Mouse (Mus musculus): ENCODE data around the gene Lrch1. TPM values are rescaled to one million over a fixed set of nuclear protein-coding genes. Genes with fewer than 3 reads are reported as not detected.

Gene Lrch1
- total RNA-seq (2021), result 1 to 10 TPM; 3.0 to 4.4 TPM
- long read RNA-seq, experiment 1, full-length matches to known transcripts, result 3 of 8 reads
- long read RNA-seq, experiment 1, partial matches to known transcripts, result 1 of 8 reads
- long read RNA-seq, experiment 1, other reads (novel, unspliced or antisense), result 4 of 8 reads
- long read RNA-seq, experiment 2, partial matches to known transcripts, result 0 of 6 reads
- long read RNA-seq, experiment 2, other reads (novel, unspliced or antisense), result 2 of 6 reads

- Histone ChIP-seq H3K27ac (peak within 1 kb of the TSS; percentile 91), H3K4me3 (peak within 1 kb of the TSS; percentile 99)
- TF ChIP-seq CTCF (IDR thresholded peaks at IDR 0.05), result no peak; the same call in 1 of the 2 replicates
- peak; percentile 89 for DNase-seq
- intact Hi-C loops (cut with DNase I), result loop anchor here (2.0 to 5.0 kb wide), 5 partner anchors 35 to 183 kb away; no protein-coding TSS in a partner anchor
These were observed at the start of gene Lrch1 for GRCm38 (mm10) chr14:74947376-74948013. Gene Lrch1, minus strand, starts transcription at chr14:74947876.

DNA sequence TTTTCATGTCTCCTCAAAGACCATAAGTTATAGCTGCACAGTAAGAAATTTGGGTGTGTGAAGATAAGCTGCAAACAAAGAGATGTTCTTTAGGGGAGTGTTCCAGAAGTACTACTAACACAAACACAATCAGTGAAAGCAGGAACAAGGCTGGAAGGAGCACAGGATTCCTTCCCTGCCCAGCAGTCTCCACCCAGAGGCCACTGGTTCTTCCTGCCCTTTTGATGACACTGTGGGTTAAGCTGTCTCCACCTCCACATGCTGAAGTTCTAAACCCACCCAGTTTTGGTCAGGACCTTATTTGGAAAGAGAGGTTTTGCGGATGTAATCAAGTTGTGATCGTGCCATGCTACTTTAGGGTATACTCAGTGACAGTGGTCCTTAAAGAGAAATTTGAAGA lies 49.4 kb upstream of the Lrch1 start:
- TF ChIP-seq CTCF (IDR thresholded peaks at IDR 0.05), result no peak
- no peak overlapping the region for H3K27ac ChIP-seq
- intact Hi-C loops (cut with DNase I), result no loop called here
- H3K4me3 ChIP-seq, result no peak overlapping the region
- DNase-seq, result no peak

- intact Hi-C loops (cut with DNase I), result no loop called here
- Histone ChIP-seq H3K27ac (no peak overlapping the region), H3K4me3 (no peak overlapping the region)
- no peak for TF ChIP-seq CTCF (IDR thresholded peaks at IDR 0.05)
- DNase-seq, result no peak
These were observed 48.9 kb upstream of the Lrch1 start for GRCm38 (mm10) chr14:74996556-74996955.

- Histone ChIP-seq H3K4me3 (no peak overlapping the region), H3K27ac (no peak overlapping the region)
- DNase-seq, result no peak
- intact Hi-C loops (cut with DNase I), result loop anchor here (1.0 to 5.0 kb wide), 3 partner anchors 42 to 227 kb away; no protein-coding TSS in a partner anchor
- TF ChIP-seq CTCF (IDR thresholded peaks at IDR 0.05), result peak; percentile 71
These were observed 42.8 kb upstream of the Lrch1 start for GRCm38 (mm10) chr14:74990504-74990903.

DNA sequence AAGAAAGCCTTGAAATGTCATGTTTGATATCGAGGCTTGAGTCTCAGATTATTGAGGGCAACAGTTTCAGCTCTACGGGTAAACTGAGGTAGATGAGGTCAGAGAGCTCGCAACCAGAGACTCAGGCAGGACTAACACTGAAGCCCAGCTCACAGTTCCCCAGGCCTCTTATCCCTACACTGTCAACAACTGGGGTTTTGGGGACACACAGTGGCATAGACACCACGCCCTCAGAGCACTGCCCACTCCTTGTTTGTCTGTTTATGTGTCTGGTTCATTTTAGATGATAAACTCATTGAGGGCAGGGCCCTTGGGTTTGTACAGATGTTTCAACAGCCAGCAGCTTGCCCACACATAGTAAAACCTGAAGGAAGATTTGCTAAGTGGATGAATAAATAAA lies 42.2 kb upstream of the Lrch1 start:
- intact Hi-C loops (cut with DNase I), result loop anchor here (1.0 to 5.0 kb wide), 3 partner anchors 41 to 227 kb away; no protein-coding TSS in a partner anchor

DNA sequence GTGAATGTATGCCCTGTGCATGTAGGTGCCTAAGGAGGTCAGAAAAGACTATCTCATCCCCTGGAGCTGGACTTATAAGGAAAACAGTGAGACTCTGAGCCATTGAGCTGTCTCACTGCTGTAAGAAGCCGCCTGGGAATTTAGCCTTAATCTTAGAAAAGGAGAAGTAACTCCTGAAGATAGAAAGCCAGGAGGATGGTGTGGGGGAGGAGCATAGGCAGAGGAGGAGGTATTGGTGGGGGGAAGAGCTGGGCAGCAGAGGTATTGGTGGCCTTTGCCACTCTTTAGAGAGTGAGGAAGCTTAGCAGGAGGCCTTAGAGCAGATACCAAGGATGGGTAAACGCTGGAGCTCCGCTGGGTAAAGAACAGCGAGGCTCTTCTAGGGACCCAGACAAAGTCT lies 41.6 kb upstream of the Lrch1 start:
- Histone ChIP-seq H3K27ac (no peak overlapping the region), H3K4me3 (no peak overlapping the region)
- intact Hi-C loops (cut with DNase I), result no loop called here

More for the DNA sequence above, 42.2 kb upstream of the Lrch1 start:
- H3K27ac ChIP-seq, result no peak overlapping the region
- no peak for TF ChIP-seq CTCF (IDR thresholded peaks at IDR 0.05)
- no peak overlapping the region for H3K4me3 ChIP-seq
- no peak for DNase-seq

GRCm38 (mm10) chr14:74986527-74986926 lies 38.9 kb upstream of the Lrch1 start:
- Histone ChIP-seq H3K4me3 (no peak overlapping the region), H3K27ac (no peak overlapping the region)
- intact Hi-C loops (cut with DNase I), result no loop called here
- no peak for TF ChIP-seq CTCF (IDR thresholded peaks at IDR 0.05)
- DNase-seq, result no peak

More for the DNA sequence above, 41.6 kb upstream of the Lrch1 start:
- DNase-seq, result no peak
- no peak for TF ChIP-seq CTCF (IDR thresholded peaks at IDR 0.05)

DNA sequence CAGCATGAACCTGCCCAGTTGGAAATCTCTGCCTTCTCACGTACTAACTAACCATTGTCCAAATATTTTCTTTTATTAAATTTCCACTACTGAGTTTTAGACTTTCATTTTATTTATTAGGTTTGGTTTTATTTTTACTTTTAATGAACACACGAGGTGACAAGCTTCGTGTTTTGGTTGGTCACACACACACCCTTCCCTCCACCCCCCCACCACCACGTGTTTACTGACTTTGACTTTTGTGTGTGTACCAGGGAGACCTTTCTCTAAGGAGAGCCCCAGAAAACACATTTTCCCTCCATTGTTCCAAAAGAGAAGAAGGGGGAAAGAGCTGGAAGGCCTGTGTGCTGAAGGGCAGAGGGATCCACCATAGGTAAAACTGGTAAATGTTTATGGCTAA lies 38.0 kb upstream of the Lrch1 start:
- TF ChIP-seq CTCF (IDR thresholded peaks at IDR 0.05), result no peak
- Histone ChIP-seq H3K27ac (no peak overlapping the region), H3K4me3 (no peak overlapping the region)
- DNase-seq, result no peak
- intact Hi-C loops (cut with DNase I), result no loop called here

DNA sequence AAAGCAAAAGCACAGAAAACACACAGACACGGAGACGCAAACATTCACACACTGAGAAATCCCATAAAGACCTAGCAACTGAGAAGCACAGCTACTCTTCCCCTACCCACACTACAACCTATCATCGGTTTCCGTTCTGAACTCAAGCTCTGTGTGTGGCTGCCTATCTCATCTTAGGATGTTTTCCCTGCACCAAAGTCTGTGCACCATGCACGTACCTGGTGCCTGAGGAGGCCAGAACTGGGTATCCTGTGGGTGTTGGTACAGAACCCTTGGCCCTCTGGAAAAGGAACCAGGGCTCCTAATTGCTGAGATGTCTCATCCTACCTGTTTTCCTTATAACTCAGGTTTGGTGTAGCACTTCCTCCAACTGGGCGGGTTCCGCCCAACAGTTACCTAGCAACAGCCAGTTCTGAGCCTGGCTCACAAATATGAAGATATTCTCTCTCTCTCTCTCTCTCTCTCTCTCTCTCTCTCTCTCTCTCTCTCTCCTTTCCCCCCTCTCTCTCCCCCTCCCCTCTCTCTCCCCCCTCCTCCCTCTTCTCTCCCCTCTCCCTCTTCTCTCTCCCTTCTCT lies 37.2 kb upstream of the Lrch1 start:
- intact Hi-C loops (cut with DNase I), result no loop called here
- no peak overlapping the region for H3K4me3 ChIP-seq
- H3K27ac ChIP-seq, result no peak overlapping the region
- no peak for DNase-seq
- no peak for TF ChIP-seq CTCF (IDR thresholded peaks at IDR 0.05)

GRCm38 (mm10) chr14:74983079-74983478 lies 35.4 kb upstream of the Lrch1 start:
- no peak overlapping the region for H3K27ac ChIP-seq
- intact Hi-C loops (cut with DNase I), result no loop called here
- no peak for TF ChIP-seq CTCF (IDR thresholded peaks at IDR 0.05)
- H3K4me3 ChIP-seq, result no peak overlapping the region
- no peak for DNase-seq

GRCm38 (mm10) chr14:74981016-74981415 lies 33.3 kb upstream of the Lrch1 start:
- no peak overlapping the region for H3K27ac ChIP-seq
- no peak overlapping the region for H3K4me3 ChIP-seq
- no peak for TF ChIP-seq CTCF (IDR thresholded peaks at IDR 0.05)
- intact Hi-C loops (cut with DNase I), result no loop called here
- no peak for DNase-seq

DNA sequence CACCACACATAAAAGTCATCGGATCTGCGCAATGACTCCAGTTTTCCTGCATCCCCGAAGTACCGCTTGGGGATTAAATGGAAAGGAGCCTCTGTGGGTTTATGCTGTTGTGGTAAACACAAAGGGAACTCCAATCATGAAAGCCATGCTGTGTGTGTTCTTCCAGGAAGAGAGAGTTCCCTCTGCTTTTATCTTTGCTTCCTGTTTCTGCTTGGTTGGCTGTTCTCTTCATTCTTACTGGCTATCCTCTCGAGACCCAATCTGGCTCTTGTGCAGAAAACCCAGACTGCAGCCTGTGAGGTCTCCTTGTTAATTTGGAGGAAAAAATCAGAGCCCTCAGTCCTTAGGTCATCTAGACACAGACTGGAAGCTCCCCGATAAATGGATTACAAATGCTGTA lies 29.3 kb upstream of the Lrch1 start:
- no peak overlapping the region for H3K27ac ChIP-seq
- TF ChIP-seq CTCF (IDR thresholded peaks at IDR 0.05), result no peak
- no peak for DNase-seq
- no peak overlapping the region for H3K4me3 ChIP-seq
- intact Hi-C loops (cut with DNase I), result no loop called here

GRCm38 (mm10) chr14:74974136-74974651 lies 26.5 kb upstream of the Lrch1 start:
- intact Hi-C loops (cut with DNase I), result no loop called here
- no peak for TF ChIP-seq CTCF (IDR thresholded peaks at IDR 0.05)
- Histone ChIP-seq H3K27ac (peak overlapping the region; percentile 20; the same call in 1 of the 2 replicates), H3K4me3 (no peak overlapping the region)
- DNase-seq, result no peak

Measured in gastrocnemius, adult 2 months (tissue).